Mouse (Mus musculus) liver, embryonic 14.5 days (tissue): ENCODE measurements at regions not wholly inside any gene's neighbourhood (a gene's known extent, or its start where the extent isn't known, plus 50 kb on each side); places are given as distances from the start of the nearest gene placed in this dataset.

ENCODE experiments used
- ATAC-seq: fragments of 200-750 bp; cut with Nextera tagmentation; 2 replicates; pipeline ENCODE4 v1.8.0; 2017; ENCODE audit warnings: moderate number of reproducible peaks, mild to moderate bottlenecking, moderate library complexity; ENCODE audit not compliant: insufficient read depth
- DNase-seq, 3 experiments: peaks; one replicate each; pipeline ENCODE4 v3.0.0-alpha.2; 2012 to 2013; ENCODE audit warnings: low read depth in 3 of 3, low spot score in 3 of 3
- H3K27ac ChIP-seq: fragments of 300-500 bp; sonication (generic); 2 replicates; pipeline ENCODE4 v1.5.1; 2014; ENCODE audit warnings: moderate library complexity, mild to moderate bottlenecking, control low read depth, inconsistent platforms
- H3K27me3 ChIP-seq: fragments of 300-500 bp; sonication (generic); 2 replicates; pipeline ENCODE4 v1.6.1; 2014; ENCODE audit warnings: mild to moderate bottlenecking, low read length, moderate library complexity; ENCODE audit not compliant: control insufficient read depth, insufficient read depth
- H3K36me3 ChIP-seq: fragments of 300-500 bp; sonication (generic); replicated peaks from 2 replicates; pipeline ENCODE4 v1.6.1; 2014; ENCODE audit warnings: low read depth; ENCODE audit not compliant: control insufficient read depth, insufficient read depth
- H3K4me1 ChIP-seq, 2 experiments: fragments of 200-500 bp in 1 of 2; fragments of 300-500 bp in 1 of 2; sonication (generic) in 1 of 2; replicated peaks; 2 replicates each; pipeline ENCODE4 v1.6.1; 2012 to 2014; ENCODE audit warnings: antibody characterized with exemption in 1 of 2, inconsistent platforms in 1 of 2, low read length in 1 of 2; ENCODE audit not compliant: control insufficient read depth in 2 of 2, insufficient read depth in 2 of 2
- H3K4me2 ChIP-seq: fragments of 300-500 bp; sonication (generic); 2 replicates; pipeline ENCODE4 v1.6.1; 2014; ENCODE audit warnings: low read depth, mild to moderate bottlenecking, control low read depth, moderate library complexity
- H3K4me3 ChIP-seq, 2 experiments: fragments of 200-500 bp in 1 of 2; fragments of 300-500 bp in 1 of 2; sonication (generic) in 1 of 2; 2 replicates each; pipeline ENCODE4 v1.5.1; 2012 to 2014; ENCODE audit warnings: low read depth in 2 of 2, low read length in 2 of 2, mild to moderate bottlenecking in 2 of 2, control low read depth in 1 of 2, inconsistent platforms in 1 of 2, moderate library complexity in 1 of 2; ENCODE audit not compliant: insufficient read depth in 1 of 2
- H3K9ac ChIP-seq: fragments of 300-500 bp; sonication (generic); replicated peaks from 2 replicates; pipeline ENCODE4 v1.6.1; 2014; ENCODE audit warnings: mild to moderate bottlenecking, control low read depth, moderate library complexity
- H3K9me3 ChIP-seq: fragments of 300-500 bp; sonication (generic); 2 replicates; pipeline ENCODE4 v1.6.1; 2016; ENCODE audit warnings: low read length, mixed read lengths; ENCODE audit not compliant: control insufficient read depth
- CTCF ChIP-seq: IDR thresholded peaks from 2 replicates; pipeline ENCODE4 v1.5.1; 2016; ENCODE audit warnings: antibody characterized with exemption, low read depth, control low read depth
- EP300 ChIP-seq: IDR thresholded peaks from 2 replicates; pipeline ENCODE4 v1.6.1; 2016; ENCODE audit warnings: antibody characterized with exemption, low read depth
- WGBS: fragments of 180-500 bp; shearing (Covaris S2); extraction: QIAGEN DNeasy Blood & Tissue Kit; methylation state at CpG from one replicate; pipeline ENCODE4 v1.1.7; 2014; ENCODE audit not compliant: insufficient replicate concordance; 5-methylcytosine and 5-hydroxymethylcytosine counted together

- WGBS = 41% methylated on average over 7 of the region's 7 CpGs
- TF ChIP-seq EP300 = no peak
- TF ChIP-seq CTCF = no peak
- H3K9me3 ChIP-seq = no peaks in the 10 kb centered on the region
- DNase-seq (no peak), ATAC-seq (no peak)
- H3K36me3 ChIP-seq = no peaks in the 10 kb centered on the region
- H3K4me2 ChIP-seq = no peak overlapping the region
- H3K27ac ChIP-seq = no peak overlapping the region
- H3K27me3 ChIP-seq = no peaks in the 10 kb centered on the region
- no peak overlapping the region for H3K9ac ChIP-seq
- H3K4me1 ChIP-seq = peaks cover 0 to 11% of the 10 kb centered on the region in 2 experiments; a peak in 2 of 4 replicates
- no peak overlapping the region for H3K4me3 ChIP-seq
Measured at GRCm38 (mm10) chr10:98740507-98741147, 173.6 kb upstream of the Atp2b1 start.

- no peak overlapping the region for H3K9ac ChIP-seq
- TF ChIP-seq CTCF (no peak), EP300 (no peak)
- H3K9me3 ChIP-seq = no peaks in the 10 kb centered on the region
- ATAC-seq (no peak), DNase-seq (no peak)
- 24% methylated on average over 5 of the region's 5 CpGs for WGBS
- H3K4me1 ChIP-seq = peaks cover 0 to 11% of the 10 kb centered on the region in 2 experiments; a peak in 2 of 4 replicates
- no peaks in the 10 kb centered on the region for H3K27me3 ChIP-seq
- H3K27ac ChIP-seq = no peak overlapping the region
- H3K36me3 ChIP-seq = no peaks in the 10 kb centered on the region
- no peak overlapping the region for H3K4me2 ChIP-seq
- no peak overlapping the region for H3K4me3 ChIP-seq
Measured at GRCm38 (mm10) chr10:98741398-98741797, 172.8 kb upstream of the Atp2b1 start.

GRCm38 (mm10) chr10:98742822-98743605 lies 171.2 kb upstream of the Atp2b1 start:
- TF ChIP-seq EP300 (no peak), CTCF (no peak)
- Histone ChIP-seq H3K4me2 (no peak overlapping the region), H3K27ac (no peak overlapping the region), H3K4me3 (no peak overlapping the region), H3K9me3 (no peaks in the 10 kb centered on the region), H3K36me3 (no peaks in the 10 kb centered on the region), H3K27me3 (no peaks in the 10 kb centered on the region), H3K9ac (no peak overlapping the region), H3K4me1 (peaks cover 0 to 11% of the 10 kb centered on the region in 2 experiments; a peak in 2 of 4 replicates)
- ATAC-seq (no peak), DNase-seq (no peak)
- 60% methylated on average over 16 of the region's 16 CpGs for WGBS

GRCm38 (mm10) chr10:98744246-98744645 lies 170.0 kb upstream of the Atp2b1 start:
- Histone ChIP-seq H3K4me3 (no peak overlapping the region), H3K36me3 (no peaks in the 10 kb centered on the region), H3K27ac (no peak overlapping the region), H3K4me2 (no peak overlapping the region), H3K9me3 (no peaks in the 10 kb centered on the region), H3K4me1 (peaks cover 0 to 11% of the 10 kb centered on the region in 2 experiments; a peak in 2 of 4 replicates), H3K27me3 (no peaks in the 10 kb centered on the region), H3K9ac (no peak overlapping the region)
- DNase-seq = peak in 2 of 3 experiments; percentile 16 to 45
- 13% methylated on average over 6 of the region's 6 CpGs for WGBS
- TF ChIP-seq EP300 (no peak), CTCF (no peak)
- ATAC-seq = no peak

- Histone ChIP-seq H3K27ac (no peak overlapping the region), H3K9ac (no peak overlapping the region), H3K27me3 (no peaks in the 10 kb centered on the region), H3K4me2 (no peak overlapping the region), H3K4me1 (peaks cover 0 to 11% of the 10 kb centered on the region in 2 experiments; a peak in 2 of 4 replicates), H3K36me3 (no peaks in the 10 kb centered on the region), H3K9me3 (no peaks in the 10 kb centered on the region), H3K4me3 (no peak overlapping the region)
- no peak for DNase-seq
- ATAC-seq = no peak
- no peak for TF ChIP-seq EP300
- TF ChIP-seq CTCF = no peak
- WGBS = 33% methylated on average over 6 of the region's 6 CpGs
Measured at GRCm38 (mm10) chr10:98744662-98745061, 169.5 kb upstream of the Atp2b1 start.
